Mouse (Mus musculus) testis, adult 2 months (tissue): ENCODE results near the gene Gm49630.
"Not testable (repeated sequence)": the region's sequence is repeated elsewhere in the genome, so short reads cannot be mapped to it uniquely, and the experiment has no call there.

Experiments
- CTCF ChIP-seq: fragments of 200-500 bp; IDR thresholded peaks from 2 replicates; pipeline ENCODE4 v1.5.1; 2012; ENCODE audit warnings: low read depth, mild to moderate bottlenecking, inconsistent platforms, low read length, moderate library complexity; ENCODE audit not compliant: control insufficient read depth, insufficient read depth, insufficient replicate concordance
- POLR2A ChIP-seq: fragments of 200-500 bp; IDR thresholded peaks from 2 replicates; pipeline ENCODE4 v1.6.1; 2012; ENCODE audit warnings: low read depth, mild to moderate bottlenecking, inconsistent platforms, low read length, moderate library complexity; ENCODE audit not compliant: control insufficient read depth

GRCm38 (mm10) chr17:7366676-7367374 is 5.0 kb downstream of the Gm49630 start:
- TF ChIP-seq CTCF, POLR2A: not testable (repeated sequence)
